Mouse (Mus musculus) neural tube, embryonic 14.5 days (tissue): ENCODE measurements around the gene Gpr84. TPM values are rescaled to one million over a fixed set of nuclear protein-coding genes. Genes with fewer than 3 reads are reported as not detected.

Source experiments
- ATAC-seq: fragments of 200-750 bp; cut with Nextera tagmentation; 2 replicates; pipeline ENCODE4 v1.8.0; 2017; ENCODE audit warnings: low read depth, mild to moderate bottlenecking, moderate TSS enrichment, moderate library complexity
- H3K27ac ChIP-seq: fragments of 300-500 bp; sonication (generic); 2 replicates; pipeline ENCODE4 v1.5.1; 2014; ENCODE audit warnings: low read depth, mild to moderate bottlenecking, control low read depth, low read length, moderate library complexity, mixed read lengths
- H3K27me3 ChIP-seq: fragments of 300-500 bp; sonication (generic); 2 replicates; pipeline ENCODE4 v1.6.1; 2014; ENCODE audit warnings: low read length; ENCODE audit not compliant: control insufficient read depth, insufficient read depth
- H3K36me3 ChIP-seq: fragments of 300-500 bp; sonication (generic); 2 replicates; pipeline ENCODE4 v1.6.1; 2014; ENCODE audit warnings: low read length, mixed read lengths; ENCODE audit not compliant: control insufficient read depth, insufficient read depth
- H3K4me1 ChIP-seq: fragments of 300-500 bp; sonication (generic); 2 replicates; pipeline ENCODE4 v1.6.1; 2014; ENCODE audit warnings: low read length; ENCODE audit not compliant: control insufficient read depth, insufficient read depth
- H3K4me2 ChIP-seq: fragments of 300-500 bp; sonication (generic); 2 replicates; pipeline ENCODE4 v1.6.1; 2014; ENCODE audit warnings: mild to moderate bottlenecking, low read depth, low read length, control low read depth
- H3K4me3 ChIP-seq: fragments of 300-500 bp; sonication (generic); 2 replicates; pipeline ENCODE4 v1.5.1; 2014; ENCODE audit warnings: low read depth, low read length, control low read depth, mixed read lengths
- H3K9ac ChIP-seq: fragments of 300-500 bp; sonication (generic); replicated peaks from 2 replicates; pipeline ENCODE4 v1.6.1; 2014; ENCODE audit warnings: low read depth, mild to moderate bottlenecking, control low read depth, low read length, mixed read lengths
- H3K9me3 ChIP-seq: fragments of 300-500 bp; sonication (generic); 2 replicates; pipeline ENCODE4 v1.6.1; 2016; ENCODE audit warnings: low read length; ENCODE audit not compliant: control insufficient read depth
- WGBS: fragments of 180-500 bp; shearing (Covaris S2); extraction: QIAGEN DNeasy Blood & Tissue Kit; methylation state at CpG from one replicate; pipeline ENCODE4 v1.1.7; 2014; 5-methylcytosine and 5-hydroxymethylcytosine counted together
- polyA plus RNA-seq: library from polyadenylated mRNA; unstranded; fragments of >200 nt; fragmentation: Nextera tagmentation; extraction: Ambion mirVana; gene quantifications from 2 replicates; pipeline ENCODE4 v1.2.1, GENCODE M21; 2014

Gene Gpr84
- polyA plus RNA-seq, 1 experiment from 2014 or later, result 0.35 TPM

- no peaks in the 10 kb centered on the region for H3K9me3 ChIP-seq
- ATAC-seq, result peak; percentile 73
- no peak overlapping the region for H3K9ac ChIP-seq
- H3K27ac ChIP-seq, result peak overlapping the region; percentile 50
- H3K4me3 ChIP-seq, result no peak overlapping the region
- peaks cover 36% of the 10 kb centered on the region for H3K4me1 ChIP-seq
- H3K36me3 ChIP-seq, result no peaks in the 10 kb centered on the region
- WGBS, result 59% methylated on average over 9 of the region's 9 CpGs
- H3K4me2 ChIP-seq, result no peak overlapping the region
- H3K27me3 ChIP-seq, result no peaks in the 10 kb centered on the region
Observed at GRCm38 (mm10) chr15:103290843-103291242, 19.6 kb downstream of the Gpr84 start.

GRCm38 (mm10) chr15:103290417-103290816 lies 20.0 kb downstream of the Gpr84 start:
- Histone ChIP-seq H3K36me3 (no peaks in the 10 kb centered on the region), H3K27ac (peak overlapping the region; percentile 50)

DNA sequence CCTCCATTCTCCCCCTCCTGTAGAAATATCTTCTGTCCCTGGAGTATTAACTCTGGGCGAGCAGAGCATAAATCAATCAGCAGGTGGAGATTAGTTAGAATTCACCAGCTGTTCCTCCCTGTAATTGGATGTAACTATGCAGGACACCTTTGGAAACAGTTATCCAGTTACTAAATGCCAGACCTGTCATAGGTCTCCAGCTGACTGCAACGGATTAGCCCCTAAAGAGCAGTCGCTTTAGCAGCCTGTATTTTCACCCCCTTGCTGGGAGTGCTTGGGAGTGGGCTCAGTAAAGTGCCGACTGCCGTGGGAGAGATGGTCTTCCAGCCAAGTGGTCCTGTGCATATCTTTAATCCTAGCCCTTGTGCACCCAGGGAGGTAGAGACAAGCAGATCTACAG lies 20.8 kb downstream of the Gpr84 start:
- 13% methylated on average over 5 of the region's 5 CpGs for WGBS
- peak; percentile 25; the same call in 1 of the 2 replicates for ATAC-seq
- peaks cover 40% of the 10 kb centered on the region for H3K4me1 ChIP-seq
- no peaks in the 10 kb centered on the region for H3K27me3 ChIP-seq
- H3K36me3 ChIP-seq, result no peaks in the 10 kb centered on the region
- no peak overlapping the region for H3K4me2 ChIP-seq
- no peak overlapping the region for H3K9ac ChIP-seq
- H3K27ac ChIP-seq, result peak overlapping the region; percentile 71; the same call in 1 of the 2 replicates
- no peak overlapping the region for H3K4me3 ChIP-seq
- H3K9me3 ChIP-seq, result no peaks in the 10 kb centered on the region

More at GRCm38 (mm10) chr15:103290417-103290816, 20.0 kb downstream of the Gpr84 start:
- Histone ChIP-seq H3K4me2 (no peak overlapping the region), H3K9me3 (no peaks in the 10 kb centered on the region), H3K4me1 (peaks cover 36% of the 10 kb centered on the region), H3K4me3 (no peak overlapping the region), H3K9ac (no peak overlapping the region), H3K27me3 (no peaks in the 10 kb centered on the region)
- ATAC-seq, result peak; percentile 52; the same call in 1 of the 2 replicates
- 47% methylated on average over 6 of the region's 6 CpGs for WGBS

DNA sequence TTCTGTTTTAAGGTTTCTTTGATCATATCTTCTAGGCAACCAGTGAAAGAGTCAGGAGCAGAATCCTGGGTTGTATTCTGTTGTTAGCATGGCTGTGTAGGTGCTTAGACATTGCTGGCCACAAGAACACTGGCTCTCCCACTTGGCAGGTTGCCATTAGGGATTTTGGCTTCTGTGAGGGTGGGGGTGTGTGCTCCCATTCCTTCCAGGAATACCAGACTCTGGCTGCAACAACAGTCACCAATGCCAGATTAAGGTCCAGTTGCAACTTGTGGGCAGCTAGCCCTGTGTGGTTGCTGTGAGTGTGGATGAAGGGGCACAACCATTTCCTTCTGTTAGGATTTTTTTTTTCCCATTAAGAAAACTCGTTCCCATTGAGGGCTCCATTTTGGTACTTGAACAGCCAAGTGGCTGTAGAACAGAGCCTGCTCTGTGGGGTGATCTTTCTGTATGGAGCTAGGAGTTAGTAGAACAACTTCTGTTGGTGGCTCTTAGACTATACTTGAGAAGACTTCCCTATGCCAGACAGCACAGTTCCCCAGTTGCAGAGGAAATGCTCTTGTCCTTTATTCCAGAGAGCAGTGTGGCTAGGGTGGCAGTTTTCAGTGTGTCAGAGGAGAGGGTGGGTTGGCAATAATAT lies 24.5 kb downstream of the Gpr84 start:
- Histone ChIP-seq H3K9me3 (no peaks in the 10 kb centered on the region), H3K27ac (peak overlapping the region; percentile 70), H3K4me1 (peaks cover 36% of the 10 kb centered on the region), H3K27me3 (no peaks in the 10 kb centered on the region), H3K4me3 (no peak overlapping the region), H3K36me3 (no peaks in the 10 kb centered on the region), H3K9ac (no peak overlapping the region), H3K4me2 (no peak overlapping the region)
- ATAC-seq, result no peak
- 59% methylated on average over 1 of the region's 1 CpGs for WGBS

GRCm38 (mm10) chr15:103284647-103285046 lies 25.8 kb downstream of the Gpr84 start:
- H3K36me3 ChIP-seq, result no peaks in the 10 kb centered on the region
- ATAC-seq, result no peak
- H3K4me1 ChIP-seq, result peaks cover 26% of the 10 kb centered on the region; the same call in 1 of the 2 replicates
- no peak overlapping the region for H3K9ac ChIP-seq
- no peaks in the 10 kb centered on the region for H3K9me3 ChIP-seq
- WGBS, result 34% methylated on average over 2 of the region's 2 CpGs
- H3K4me3 ChIP-seq, result no peak overlapping the region
- no peak overlapping the region; the same call in 1 of the 2 replicates for H3K27ac ChIP-seq
- no peak overlapping the region for H3K4me2 ChIP-seq
- no peaks in the 10 kb centered on the region for H3K27me3 ChIP-seq

DNA sequence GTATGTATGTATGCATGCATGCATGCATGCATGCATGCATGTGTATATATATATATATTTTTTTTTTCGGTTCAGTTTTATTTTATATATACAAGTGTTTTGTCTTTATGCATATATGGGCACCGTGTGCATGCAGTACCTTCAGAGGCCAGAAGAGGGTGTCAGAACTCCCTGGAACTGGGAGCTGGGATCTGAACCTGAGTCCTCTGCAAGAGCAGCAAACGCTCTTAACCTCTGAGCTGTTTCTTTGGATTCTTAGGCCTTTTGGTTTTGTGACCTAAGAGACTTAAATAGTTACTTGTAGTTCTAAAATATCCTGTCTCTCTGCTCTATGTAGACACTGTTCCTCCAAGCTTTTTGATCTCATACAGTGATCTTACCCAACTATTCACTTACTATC lies 26.3 kb downstream of the Gpr84 start:
- no peak overlapping the region for H3K4me3 ChIP-seq
- no peak for ATAC-seq
- 55% methylated on average over 3 of the region's 3 CpGs for WGBS
- no peaks in the 10 kb centered on the region for H3K9me3 ChIP-seq
- H3K27me3 ChIP-seq, result no peaks in the 10 kb centered on the region
- no peak overlapping the region for H3K9ac ChIP-seq
- no peak overlapping the region for H3K27ac ChIP-seq
- no peak overlapping the region for H3K4me2 ChIP-seq
- peaks cover 20% of the 10 kb centered on the region; the same call in 1 of the 2 replicates for H3K4me1 ChIP-seq
- no peaks in the 10 kb centered on the region for H3K36me3 ChIP-seq

- no peak overlapping the region for H3K27ac ChIP-seq
- no peaks in the 10 kb centered on the region for H3K27me3 ChIP-seq
- WGBS, result 93% methylated on average over 3 of the region's 3 CpGs
- no peak overlapping the region for H3K9ac ChIP-seq
- no peak for ATAC-seq
- no peaks in the 10 kb centered on the region for H3K36me3 ChIP-seq
- no peak overlapping the region for H3K4me3 ChIP-seq
- H3K4me1 ChIP-seq, result peaks cover 36% of the 10 kb centered on the region
- H3K4me2 ChIP-seq, result no peak overlapping the region
- H3K9me3 ChIP-seq, result no peaks in the 10 kb centered on the region
Observed at GRCm38 (mm10) chr15:103281465-103282205, 28.8 kb downstream of the Gpr84 start.

GRCm38 (mm10) chr15:103280817-103281464 lies 29.5 kb downstream of the Gpr84 start:
- Histone ChIP-seq H3K9me3 (no peaks in the 10 kb centered on the region), H3K9ac (no peak overlapping the region), H3K4me2 (no peak overlapping the region), H3K4me1 (peaks cover 34% of the 10 kb centered on the region), H3K4me3 (no peak overlapping the region), H3K27ac (no peak overlapping the region), H3K36me3 (no peaks in the 10 kb centered on the region), H3K27me3 (no peaks in the 10 kb centered on the region)
- 67% methylated on average over 3 of the region's 3 CpGs for WGBS
- ATAC-seq, result no peak

GRCm38 (mm10) chr15:103279750-103280149 lies 30.7 kb downstream of the Gpr84 start:
- no peak overlapping the region for H3K4me3 ChIP-seq
- ATAC-seq, result no peak
- H3K9ac ChIP-seq, result no peak overlapping the region
- no peaks in the 10 kb centered on the region for H3K9me3 ChIP-seq
- H3K36me3 ChIP-seq, result no peaks in the 10 kb centered on the region
- H3K4me2 ChIP-seq, result no peak overlapping the region
- H3K27ac ChIP-seq, result no peak overlapping the region
- WGBS, result 59% methylated on average over 3 of the region's 3 CpGs
- H3K4me1 ChIP-seq, result peaks cover 23% of the 10 kb centered on the region
- no peaks in the 10 kb centered on the region for H3K27me3 ChIP-seq
